Mouse (Mus musculus) cerebellum, adult 18-20 months (tissue): Measurements from ENCODE around the gene Zc3h12d.
"Not testable (repeated sequence)": the region's sequence is repeated elsewhere in the genome, so short reads cannot be mapped to it uniquely, and the experiment has no call there.

Source experiments
- DNase-seq, 2 experiments: peaks; one replicate each; pipeline ENCODE4 v3.0.0; 2021

The Zc3h12d gene

DNA sequence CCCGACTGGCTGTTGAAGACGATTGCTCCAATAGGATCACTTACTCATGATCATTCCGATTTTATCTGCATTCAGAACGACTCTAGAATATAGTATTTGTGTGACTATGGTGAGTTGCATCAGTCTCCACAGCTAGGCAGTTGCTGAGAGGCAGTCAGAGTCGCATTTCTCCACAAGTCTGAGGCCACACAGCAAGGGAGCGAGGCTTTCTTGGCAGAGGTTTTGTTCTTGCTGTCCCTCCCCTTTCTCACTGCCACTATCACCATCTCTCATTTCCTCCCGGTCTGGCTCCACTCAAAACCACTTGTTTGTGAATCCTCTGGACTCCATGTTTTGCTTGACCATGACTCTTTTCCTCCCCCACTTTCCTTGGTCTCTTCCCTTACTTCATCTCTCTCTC is 41.9 kb downstream of the Zc3h12d start:
- DNase-seq = no peak

DNA sequence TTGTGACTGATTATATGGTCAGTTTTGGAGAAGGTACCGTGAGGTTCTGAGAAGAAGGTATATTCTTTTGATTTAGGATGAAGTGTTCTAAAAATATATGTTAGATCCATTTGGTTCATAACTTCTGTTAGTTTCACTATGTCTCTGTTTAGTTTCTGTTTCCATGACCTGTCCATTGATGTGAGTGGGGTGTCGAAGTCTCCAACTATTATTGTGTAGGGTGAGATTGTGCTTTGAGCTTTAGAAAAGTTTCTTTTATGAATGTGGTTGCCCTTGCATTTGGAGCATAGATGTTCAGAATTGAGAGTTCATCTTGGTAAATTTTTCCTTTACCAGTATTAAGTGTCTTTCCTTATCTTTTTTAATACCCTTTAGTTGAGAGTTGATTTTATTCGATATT is 48.0 kb downstream of the Zc3h12d start:
- not testable (repeated sequence) for DNase-seq

DNA sequence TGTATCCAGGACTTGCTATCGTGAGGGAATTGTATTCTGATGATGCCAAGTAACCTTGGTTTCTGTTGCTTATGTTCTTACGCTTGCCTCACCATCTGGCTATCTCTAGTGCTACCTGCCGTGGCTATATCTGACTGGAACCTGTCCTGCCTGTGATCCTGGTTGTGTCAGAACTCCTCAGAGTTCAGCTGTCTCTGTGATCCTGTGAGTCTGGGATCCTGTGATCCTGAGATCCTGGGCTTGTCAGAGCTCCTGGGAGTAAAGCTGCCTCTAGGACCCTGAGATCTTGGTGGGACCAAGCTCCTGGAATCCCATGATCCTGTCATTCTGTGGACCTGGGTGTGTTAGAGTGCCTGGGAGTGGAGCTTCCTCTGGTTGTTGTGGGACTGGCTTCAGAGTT is 49.7 kb downstream of the Zc3h12d start:
- DNase-seq = no peak

DNA sequence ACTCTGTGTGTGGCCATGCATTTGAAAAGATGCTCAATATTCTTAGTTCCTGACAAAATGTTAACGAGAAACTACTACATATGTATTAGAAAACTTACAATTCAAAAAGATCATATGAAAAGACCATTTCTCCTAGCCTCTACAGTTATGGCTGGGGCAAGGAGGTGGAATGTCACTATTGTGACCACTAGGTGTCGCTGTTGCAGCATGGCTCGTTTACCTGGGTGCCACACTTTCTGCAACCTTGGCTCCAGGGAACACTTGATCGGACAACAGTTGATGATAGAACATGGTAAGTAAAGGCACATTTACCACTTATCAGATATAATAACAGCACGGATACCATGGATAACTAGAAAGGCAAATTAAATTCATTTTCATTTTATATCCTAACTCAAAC is 51.3 kb downstream of the Zc3h12d start:
- DNase-seq = peak; percentile 76 to 86

DNA sequence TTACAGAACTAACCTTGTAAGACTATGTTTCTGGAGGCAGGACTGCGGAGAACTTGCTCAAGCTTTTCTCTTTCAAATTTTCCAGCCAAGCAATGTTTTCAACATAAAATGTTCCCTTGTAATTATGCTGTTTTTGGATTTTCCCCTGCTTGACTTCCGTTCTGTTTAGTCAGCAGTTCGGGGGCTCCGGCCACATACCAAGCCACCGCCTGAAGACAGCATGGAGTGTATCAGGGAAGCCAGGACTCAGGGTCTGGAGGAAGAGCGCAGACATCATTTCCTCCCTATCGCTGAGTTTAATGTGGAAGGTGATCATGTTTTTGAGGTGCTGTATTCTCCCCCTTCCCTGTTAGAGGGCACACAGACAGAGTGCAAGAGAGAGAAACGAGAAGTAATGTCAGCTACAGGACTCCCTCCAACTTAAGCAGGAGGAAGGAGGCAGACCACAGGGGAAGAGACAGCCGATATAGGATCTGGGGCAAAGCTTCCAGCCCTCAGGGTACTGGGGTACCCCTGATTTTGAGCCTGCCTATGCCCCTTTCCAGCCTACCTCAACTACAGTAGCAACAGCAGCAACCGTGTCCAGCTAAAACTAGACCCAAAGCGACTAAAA is 56.1 kb downstream of the Zc3h12d start:
- no peak for DNase-seq

DNA sequence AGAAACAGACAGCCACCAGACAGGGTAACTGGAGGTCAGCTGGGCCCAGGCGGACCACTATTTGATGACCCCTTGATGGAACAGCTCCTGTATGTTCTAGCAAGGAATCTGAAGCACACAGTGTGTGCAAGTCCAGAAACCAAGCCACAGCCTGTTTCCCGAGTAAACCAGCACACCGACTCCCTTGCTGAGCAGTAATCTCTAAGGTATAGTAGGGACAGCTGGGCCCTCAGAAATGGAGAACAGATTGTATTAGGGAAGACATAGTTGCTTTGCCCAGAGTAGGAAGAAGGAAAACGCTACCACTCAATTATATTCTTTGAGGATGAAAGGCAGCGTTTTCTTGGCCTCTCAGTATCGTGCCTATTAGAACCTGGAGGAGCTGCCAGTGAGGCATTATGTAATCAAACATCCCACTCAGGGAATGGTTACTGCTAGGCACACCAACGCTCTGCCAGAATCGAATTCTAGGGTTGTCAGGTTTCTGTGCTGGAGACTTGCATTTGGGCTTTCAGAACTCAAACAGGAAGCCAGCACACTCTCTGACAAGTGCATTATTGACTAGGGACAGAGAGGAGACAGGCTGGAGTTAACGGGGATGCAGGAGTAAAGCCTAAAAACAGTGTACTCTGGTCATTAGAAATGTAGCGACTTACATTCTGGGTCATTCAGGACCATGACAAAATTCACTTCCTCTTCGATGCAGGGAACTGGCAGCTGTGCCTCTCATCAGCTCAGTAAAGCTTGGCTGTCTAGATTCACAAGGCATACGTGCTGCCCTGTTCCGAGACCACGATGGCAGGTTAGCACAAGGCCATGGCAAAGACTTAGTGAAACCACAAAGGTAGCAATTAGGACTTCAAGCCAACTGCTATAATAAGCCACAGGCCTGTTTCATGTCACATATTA is 68.7 kb downstream of the Zc3h12d start:
- no peak for DNase-seq

DNA sequence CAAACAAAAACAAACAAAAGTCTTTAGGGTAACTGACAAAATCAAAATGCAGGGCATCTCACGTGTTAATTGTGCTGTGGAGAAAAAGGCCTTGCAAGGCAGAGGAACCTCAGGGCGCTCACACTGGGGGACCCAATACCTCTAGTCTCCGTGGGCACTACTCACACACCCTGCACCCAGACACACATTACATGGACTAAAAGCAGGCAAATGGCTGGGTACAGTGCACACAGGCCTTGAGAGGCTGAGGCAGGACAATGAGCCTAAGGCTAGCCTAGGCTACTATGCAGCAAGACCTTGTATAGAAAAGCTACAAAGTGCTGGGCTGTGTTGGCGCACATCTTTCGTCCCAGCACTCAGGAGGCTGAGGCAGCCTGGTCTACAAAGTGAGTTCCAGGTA is 71.9 kb downstream of the Zc3h12d start:
- no peak for DNase-seq

DNA sequence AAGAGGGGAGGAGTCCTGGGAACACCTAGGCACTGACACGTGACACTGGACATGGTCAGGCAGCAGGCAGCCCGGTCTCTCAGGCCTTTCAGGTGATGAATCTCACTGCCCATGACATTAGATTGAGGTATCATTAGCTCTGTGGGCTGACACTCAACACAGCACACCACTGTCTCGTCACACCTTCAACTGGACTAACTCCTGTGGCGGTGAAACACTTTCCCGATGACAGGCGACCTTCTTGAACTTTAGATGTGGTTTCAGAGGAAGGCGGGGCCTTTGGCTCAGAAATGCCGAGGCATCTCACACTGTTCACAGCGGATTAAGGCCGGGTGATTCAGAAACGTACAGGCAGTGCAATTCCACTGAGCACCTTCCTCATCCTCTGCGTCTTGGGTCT is 74.9 kb downstream of the Zc3h12d start:
- DNase-seq = peak in 1 of 2 experiments; percentile 1

DNA sequence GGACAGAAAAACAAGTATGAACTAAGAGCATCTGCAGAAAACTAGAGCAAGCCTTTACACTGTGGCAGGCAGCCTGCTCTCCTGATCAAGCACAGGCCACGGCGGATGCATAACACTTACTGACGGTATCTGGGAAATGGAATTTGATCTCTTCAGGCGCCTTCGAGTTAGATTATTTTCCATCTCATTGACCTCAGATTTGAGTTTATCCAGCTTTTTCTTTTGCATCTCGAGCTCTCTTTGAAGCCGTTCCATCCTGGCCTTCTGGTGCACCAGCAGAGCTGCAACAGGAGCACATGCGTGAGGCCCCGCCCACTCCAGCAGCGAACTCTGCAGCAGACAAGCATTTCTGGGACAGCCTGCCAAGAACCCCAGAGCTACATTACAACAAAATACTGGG is 79.0 kb downstream of the Zc3h12d start:
- DNase-seq = peak; percentile 55 to 61
